Mouse (Mus musculus) hindbrain, embryonic 14.5 days (tissue): ENCODE data around the gene Eif4e. TPM values are rescaled to one million over a fixed set of nuclear protein-coding genes. Genes with fewer than 3 reads are reported as not detected.

Experiments
- ATAC-seq: fragments of 200-750 bp; cut with Nextera tagmentation; 2 replicates; pipeline ENCODE4 v1.8.0; 2017; ENCODE audit warnings: moderate number of reproducible peaks, mild to moderate bottlenecking, moderate TSS enrichment, moderate library complexity; ENCODE audit not compliant: low FRiP score
- DNase-seq: peaks from one replicate; pipeline ENCODE4 v3.0.0-alpha.2; 2015; ENCODE audit warnings: low spot score
- H3K27ac ChIP-seq: fragments of 300-500 bp; sonication (generic); 2 replicates; pipeline ENCODE4 v1.5.1; 2014; ENCODE audit warnings: mild to moderate bottlenecking, moderate library complexity
- H3K27me3 ChIP-seq: fragments of 300-500 bp; sonication (generic); 2 replicates; pipeline ENCODE4 v1.6.1; 2014; ENCODE audit warnings: mild to moderate bottlenecking, low read length, mixed read lengths; ENCODE audit not compliant: control insufficient read depth, insufficient read depth
- H3K36me3 ChIP-seq: fragments of 300-500 bp; sonication (generic); replicated peaks from 2 replicates; pipeline ENCODE4 v1.6.1; 2014; ENCODE audit not compliant: control insufficient read depth, insufficient read depth
- H3K4me1 ChIP-seq: fragments of 300-500 bp; sonication (generic); replicated peaks from 2 replicates; pipeline ENCODE4 v1.6.1; 2014; ENCODE audit warnings: antibody characterized with exemption, low read length, mixed read lengths; ENCODE audit not compliant: control insufficient read depth, insufficient read depth
- H3K4me2 ChIP-seq: fragments of 300-500 bp; sonication (generic); replicated peaks from 2 replicates; pipeline ENCODE4 v1.6.1; 2014; ENCODE audit warnings: mild to moderate bottlenecking, moderate library complexity
- H3K4me3 ChIP-seq: fragments of 300-500 bp; sonication (generic); replicated peaks from 2 replicates; pipeline ENCODE4 v1.5.1; 2014; ENCODE audit warnings: mild to moderate bottlenecking, low read length
- H3K9ac ChIP-seq: fragments of 300-500 bp; sonication (generic); 2 replicates; pipeline ENCODE4 v1.6.1; 2014
- H3K9me3 ChIP-seq: fragments of 300-500 bp; sonication (generic); 2 replicates; pipeline ENCODE4 v1.6.1; 2016; ENCODE audit warnings: low read length; ENCODE audit not compliant: control insufficient read depth
- WGBS: fragments of 180-500 bp; shearing (Covaris S2); extraction: QIAGEN DNeasy Blood & Tissue Kit; methylation state at CpG from one replicate; pipeline ENCODE4 v1.1.7; 2014; 5-methylcytosine and 5-hydroxymethylcytosine counted together
- microRNA counts: library from miRNA; unstranded; fragments of <30 nt; microRNA quantifications from one replicate; lab custom pipeline; 2016
- microRNA-seq: library from miRNA; unstranded; fragments of <30 nt; microRNA quantifications from one replicate; pipeline ENCODE4, GENCODE M21; 2016
- polyA plus RNA-seq: library from polyadenylated mRNA; unstranded; fragments of >200 nt; fragmentation: Nextera tagmentation; extraction: Ambion mirVana; gene quantifications from 2 replicates; pipeline ENCODE4 v1.2.1, GENCODE M21; 2014

Gene Eif4e
- polyA plus RNA-seq, 1 experiment from 2014 or later, result 314 TPM

DNA sequence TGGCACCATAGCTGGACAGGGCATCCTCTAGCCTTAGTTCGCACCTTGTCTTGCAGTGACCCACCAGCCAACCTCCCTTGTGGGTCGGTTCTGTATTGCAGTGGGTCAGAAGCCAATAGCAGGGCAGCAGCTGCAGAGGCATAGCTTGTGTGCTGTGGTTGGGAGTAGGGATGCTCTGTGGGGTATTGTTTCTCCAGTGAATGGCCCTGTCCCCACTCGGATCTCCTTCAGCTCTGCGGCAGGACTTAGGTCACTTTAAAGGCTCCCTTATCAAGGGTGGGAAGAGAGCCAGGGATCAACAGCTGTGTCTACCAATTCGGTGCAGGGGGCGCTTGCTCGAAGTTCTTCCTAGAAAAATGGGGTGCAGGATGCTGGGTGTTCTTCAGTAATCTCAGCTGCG, 67.2 kb downstream of the Eif4e start:
- WGBS, result 86% methylated on average over 8 of the region's 8 CpGs

DNA sequence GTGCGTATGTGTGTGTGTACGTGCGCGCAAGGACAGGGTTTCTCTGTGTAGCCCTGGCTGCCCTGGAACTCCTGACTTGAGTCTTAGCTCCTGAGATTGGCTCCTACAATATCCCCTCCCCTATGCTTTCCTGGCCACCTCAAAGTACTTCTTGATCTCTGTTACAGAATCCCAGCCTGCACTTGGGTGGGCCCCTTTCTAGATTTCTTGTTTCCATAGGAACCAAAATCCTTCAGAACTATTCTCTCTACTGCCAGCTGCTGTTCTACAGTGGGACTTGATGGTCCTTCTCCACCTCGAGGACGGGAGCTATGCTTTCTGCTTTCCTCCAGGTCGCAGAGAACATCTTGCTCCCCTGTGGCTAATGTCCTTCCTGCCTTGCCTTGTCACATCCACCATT, 67.9 kb downstream of the Eif4e start:
- H3K27ac ChIP-seq, result no peak overlapping the region
- H3K4me1 ChIP-seq, result no peaks in the 10 kb centered on the region
- no peaks in the 10 kb centered on the region for H3K36me3 ChIP-seq
- no peak overlapping the region for H3K4me3 ChIP-seq
- WGBS, result 75% methylated on average over 7 of the region's 7 CpGs
- no peak overlapping the region for H3K4me2 ChIP-seq
- H3K27me3 ChIP-seq, result no peaks in the 10 kb centered on the region; the same call in 1 of the 2 replicates
- H3K9me3 ChIP-seq, result no peaks in the 10 kb centered on the region
- DNase-seq, result no peak
- no peak for ATAC-seq
- H3K9ac ChIP-seq, result no peak overlapping the region

More for the DNA sequence above, 67.2 kb downstream of the Eif4e start:
- H3K36me3 ChIP-seq, result no peaks in the 10 kb centered on the region
- no peak overlapping the region for H3K9ac ChIP-seq
- H3K27me3 ChIP-seq, result no peaks in the 10 kb centered on the region; the same call in 1 of the 2 replicates
- no peak overlapping the region for H3K4me3 ChIP-seq
- ATAC-seq, result no peak
- no peak overlapping the region for H3K27ac ChIP-seq
- H3K4me2 ChIP-seq, result no peak overlapping the region
- no peaks in the 10 kb centered on the region for H3K9me3 ChIP-seq
- H3K4me1 ChIP-seq, result no peaks in the 10 kb centered on the region
- DNase-seq, result no peak

DNA sequence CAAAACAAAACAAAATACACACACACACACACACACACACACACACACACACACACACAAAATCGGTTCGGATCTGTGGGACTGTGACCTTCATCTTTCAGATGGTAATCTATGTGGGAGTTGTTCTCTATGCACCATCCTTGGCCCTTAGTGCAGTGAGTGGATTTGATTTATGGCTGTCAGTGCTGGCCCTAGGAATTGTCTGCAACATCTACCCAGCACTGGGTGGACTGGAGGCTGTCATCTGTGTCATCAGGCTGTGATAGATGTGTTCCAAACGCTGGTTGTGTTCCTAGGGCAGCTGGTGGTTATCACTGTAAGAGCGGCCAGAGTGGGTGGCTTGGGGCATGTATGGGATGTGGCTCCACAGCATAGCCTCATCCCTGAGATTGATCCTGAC, 75.1 kb downstream of the Eif4e start:
- ATAC-seq (no peak), DNase-seq (no peak)
- Histone ChIP-seq H3K4me1 (no peaks in the 10 kb centered on the region), H3K4me2 (no peak overlapping the region), H3K36me3 (no peaks in the 10 kb centered on the region), H3K9me3 (no peaks in the 10 kb centered on the region), H3K4me3 (no peak overlapping the region), H3K27ac (no peak overlapping the region), H3K9ac (no peak overlapping the region), H3K27me3 (no peaks in the 10 kb centered on the region)
- 63% methylated on average over 4 of the region's 4 CpGs for WGBS

DNA sequence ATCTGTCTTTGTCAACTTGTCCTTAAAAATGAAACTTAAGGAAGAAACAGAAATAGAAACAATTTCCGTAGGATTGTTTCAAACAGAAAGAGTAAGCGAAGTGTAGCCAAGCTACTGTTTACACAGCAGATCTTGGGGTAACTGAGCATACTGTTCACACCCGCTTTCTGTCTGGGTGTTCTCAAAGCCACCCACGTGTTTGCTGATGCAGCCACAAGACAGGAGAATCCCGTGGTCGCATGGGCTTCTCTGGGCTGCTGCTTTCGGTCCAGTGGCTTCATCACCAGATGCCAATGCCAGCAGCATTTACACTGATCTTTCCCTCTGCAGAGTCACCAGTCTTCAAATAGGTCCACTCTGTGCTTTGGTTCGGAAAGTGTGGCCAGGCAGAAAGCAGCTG, 79.2 kb downstream of the Eif4e start:
- DNase-seq (no peak), ATAC-seq (no peak)
- H3K27me3 ChIP-seq, result no peaks in the 10 kb centered on the region
- no peak overlapping the region for H3K9ac ChIP-seq
- no peaks in the 10 kb centered on the region for H3K36me3 ChIP-seq
- no peaks in the 10 kb centered on the region for H3K9me3 ChIP-seq
- WGBS, result 74% methylated on average over 8 of the region's 8 CpGs
- H3K4me2 ChIP-seq, result no peak overlapping the region
- no peak overlapping the region for H3K27ac ChIP-seq
- no peaks in the 10 kb centered on the region for H3K4me1 ChIP-seq
- no peak overlapping the region for H3K4me3 ChIP-seq

DNA sequence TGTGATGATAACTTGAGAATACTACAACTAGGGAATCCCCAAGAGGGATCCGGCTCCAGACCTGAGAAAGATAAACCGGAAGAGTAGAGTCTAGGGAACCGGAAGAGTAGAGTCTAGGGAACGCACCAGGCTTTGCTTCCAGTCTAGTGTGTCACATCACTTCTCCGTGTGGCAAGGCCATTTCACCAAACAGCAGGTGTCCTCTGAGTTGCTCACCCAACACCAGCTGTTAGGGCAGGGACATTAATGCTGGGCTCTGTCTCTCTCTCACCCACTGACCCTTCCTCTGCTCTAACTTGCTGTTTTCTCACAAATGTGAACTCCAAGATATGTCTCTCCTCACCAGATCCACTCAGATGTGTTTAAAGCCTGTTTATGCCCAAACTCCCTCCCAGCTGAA, 82.7 kb downstream of the Eif4e start:
- Histone ChIP-seq H3K4me1 (no peaks in the 10 kb centered on the region), H3K27me3 (no peaks in the 10 kb centered on the region), H3K4me2 (no peak overlapping the region), H3K27ac (no peak overlapping the region), H3K36me3 (no peaks in the 10 kb centered on the region), H3K9ac (no peak overlapping the region), H3K9me3 (no peaks in the 10 kb centered on the region), H3K4me3 (no peak overlapping the region)
- no peak for ATAC-seq
- DNase-seq, result no peak
- 80% methylated on average over 5 of the region's 5 CpGs for WGBS

MicroRNAs within 50 kb of the gene (microRNA counts, 519-probe panel; counts per million panel counts)
- not detected for microRNA mmu-miR-1956 (lab: Ali Mortazavi, UCI)

Small RNA genes lying within 50 kb of the gene (microRNA-seq; reads per million reads assigned to microRNA genes)
- not detected for gene Mir1956

Other genes with a start within 250 kb of the Eif4e start
- not detected in 2 replicates for gene Adh6a, start 212.9 kb upstream of the Eif4e start, polyA plus RNA-seq
- 0.16 and 0.29 TPM in 2 replicates for gene Adh6b, start 184.4 kb upstream of the Eif4e start, polyA plus RNA-seq
- 0.58 TPM in 1 of 2 replicates, not detected in the other for gene Adh4, start 110.7 kb upstream of the Eif4e start, polyA plus RNA-seq
- gene Adh5, start 83.1 kb upstream of the Eif4e start, polyA plus RNA-seq, result 196 and 198 TPM in 2 replicates
- gene Metap1, start 36.7 kb upstream of the Eif4e start, polyA plus RNA-seq, result 58.3 and 61.9 TPM in 2 replicates
- gene Tspan5, start 216.0 kb downstream of the Eif4e start, polyA plus RNA-seq, result 115 and 130 TPM in 2 replicates